Mouse (Mus musculus) heart, postnatal 4 days (tissue): ENCODE measurements around the gene Elf2. TPM values are rescaled to one million over a fixed set of nuclear protein-coding genes. Genes with fewer than 3 reads are reported as not detected.

Experiments used
- DNase-seq: peaks from one replicate; pipeline ENCODE4 v3.0.0; 2021
- total RNA-seq, 2 experiments: library from RNA; stranded (reverse); gene quantifications; 2 replicates each; pipeline ENCODE4 v1.2.3; 2021

Gene Elf2
- total RNA-seq, 2 experiments from 2014 or later: 89.9 to 99.9 TPM

DNA sequence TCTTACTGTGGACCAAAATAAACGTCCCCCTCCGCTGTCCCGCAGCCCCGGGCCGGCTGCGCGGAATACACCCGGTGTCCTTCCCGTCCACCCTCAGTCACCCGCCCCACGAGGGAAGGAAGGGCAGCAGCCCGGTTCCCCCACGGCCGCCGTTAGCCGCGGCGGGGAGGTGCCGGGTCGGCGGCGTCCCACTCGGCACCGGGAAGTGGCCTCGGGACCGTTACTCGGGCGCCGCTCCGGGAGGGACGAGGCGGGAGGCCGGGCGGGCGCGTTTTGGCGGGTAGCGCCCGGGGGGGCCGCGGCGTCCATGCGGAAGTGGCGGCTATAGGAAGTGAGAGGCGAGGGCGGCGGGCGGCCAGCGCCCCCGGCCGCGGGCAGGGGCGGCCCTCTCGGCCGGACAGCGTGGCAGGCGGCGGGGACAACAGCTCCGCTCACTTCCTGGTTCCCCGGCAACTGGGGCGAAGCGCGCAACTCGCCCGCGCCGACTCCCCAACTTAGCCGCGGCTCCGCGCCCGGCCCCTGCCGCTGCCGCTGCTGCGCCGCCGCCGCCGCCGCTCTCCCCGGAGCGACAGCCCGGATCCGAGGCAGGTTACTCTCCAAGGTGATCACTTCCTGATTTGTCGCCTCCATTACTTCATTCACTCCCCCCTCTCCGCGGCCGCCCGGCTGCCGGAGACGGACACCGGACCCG is 63.9 kb downstream of the Elf2 start:
- DNase-seq: peak; percentile 59

- peak; percentile 98 for DNase-seq
These were observed 64.5 kb downstream of the Elf2 start for GRCm38 (mm10) chr3:51275956-51276398.

- DNase-seq: no peak
These were observed 70.2 kb downstream of the Elf2 start for GRCm38 (mm10) chr3:51270069-51270817.

GRCm38 (mm10) chr3:51268434-51268833 is 72.0 kb downstream of the Elf2 start:
- peak; percentile 57 for DNase-seq

- no peak for DNase-seq
These were observed 77.5 kb downstream of the Elf2 start for GRCm38 (mm10) chr3:51262942-51263341.

DNA sequence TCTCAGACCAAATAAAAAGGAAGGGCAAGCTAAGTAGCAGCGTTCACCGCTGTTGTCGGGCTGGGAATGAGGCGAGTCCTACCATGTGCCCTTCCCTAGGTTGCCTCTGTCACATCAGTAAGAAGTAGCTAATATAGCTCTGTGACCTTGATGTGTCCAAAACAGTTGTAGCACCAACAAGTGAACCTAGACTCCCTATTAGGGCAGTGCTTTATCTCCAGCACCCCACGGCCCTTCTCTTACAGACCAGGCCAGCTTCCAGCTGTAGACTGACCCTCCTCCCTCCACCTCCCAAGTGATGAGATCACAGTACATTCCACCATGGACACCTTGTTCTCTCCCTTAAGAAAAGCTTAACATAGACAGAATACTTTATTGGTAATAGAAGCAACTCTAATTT is 82.4 kb downstream of the Elf2 start:
- no peak for DNase-seq

GRCm38 (mm10) chr3:51256450-51256849 is 84.0 kb downstream of the Elf2 start:
- no peak for DNase-seq

DNA sequence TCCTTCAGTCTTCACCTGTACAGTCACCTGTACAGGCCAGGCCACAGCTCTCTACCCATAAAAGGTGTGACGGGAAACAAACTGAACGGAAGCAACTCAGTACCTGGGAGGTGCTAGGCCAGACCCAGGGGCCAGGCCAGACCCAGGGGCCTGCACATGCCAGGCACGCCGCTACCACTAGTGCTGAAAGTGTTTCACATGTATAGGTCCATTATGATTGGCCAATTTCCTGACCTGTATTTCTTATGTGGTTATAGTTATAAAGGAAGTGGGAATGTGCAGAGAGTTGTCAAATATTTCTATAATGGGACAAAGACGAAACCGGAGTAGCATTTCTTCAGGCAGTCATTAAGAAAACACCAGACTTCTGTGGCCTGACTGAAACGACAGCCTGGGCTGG is 85.7 kb downstream of the Elf2 start:
- peak; percentile 4 for DNase-seq

DNA sequence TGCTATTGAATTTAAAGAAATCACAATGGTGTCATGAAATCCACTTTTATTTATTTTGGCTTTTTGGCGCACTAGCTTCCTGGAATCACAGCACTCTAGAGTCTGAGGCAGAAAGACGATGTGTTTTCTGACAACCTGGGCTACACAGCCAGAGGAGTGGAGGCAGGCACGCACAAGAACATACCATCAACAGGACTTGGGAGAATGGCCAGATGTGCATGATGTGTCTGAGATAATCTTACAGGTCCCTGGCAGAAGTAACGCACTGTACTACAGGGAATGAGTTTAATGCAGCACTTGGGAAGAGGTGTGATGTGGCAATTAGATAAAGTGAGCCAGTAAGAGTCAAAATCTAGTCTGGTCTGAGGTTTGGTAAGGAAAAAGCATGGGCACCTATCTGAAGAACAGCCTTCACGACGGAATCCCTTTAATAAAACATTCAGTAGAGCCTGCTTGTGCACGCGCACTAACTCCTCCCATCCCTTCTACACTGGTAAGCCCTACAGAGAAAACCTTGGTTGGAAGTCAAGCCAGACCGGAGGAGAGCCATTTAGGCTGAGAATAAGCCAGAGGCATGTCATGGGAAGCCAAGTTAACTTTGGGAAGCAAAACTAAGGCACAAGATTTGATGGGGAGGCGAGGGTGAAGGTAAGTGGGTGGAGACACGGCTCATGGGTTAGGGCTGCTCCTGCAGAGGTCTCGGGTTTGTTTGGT is 87.6 kb downstream of the Elf2 start:
- no peak for DNase-seq

DNA sequence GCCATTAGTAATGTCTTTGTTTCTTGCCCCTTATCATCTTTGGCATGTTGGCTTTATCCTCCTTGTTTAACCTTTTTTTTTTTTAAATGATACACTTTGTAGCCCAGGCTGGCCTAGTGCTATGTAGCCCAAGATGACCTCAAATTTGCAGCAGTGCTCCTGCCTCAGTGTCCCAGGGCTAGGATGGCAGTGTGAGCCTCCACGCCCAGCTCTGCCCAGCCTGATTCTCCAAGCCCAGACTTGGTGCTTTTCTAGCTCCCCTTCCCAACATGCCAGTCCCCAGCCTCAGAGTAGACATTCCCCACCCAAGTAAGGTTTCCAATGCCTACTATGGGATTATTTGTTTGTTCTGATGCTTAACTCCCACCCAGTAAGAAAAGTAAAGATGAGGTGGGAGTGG is 88.2 kb downstream of the Elf2 start:
- no peak for DNase-seq

DNA sequence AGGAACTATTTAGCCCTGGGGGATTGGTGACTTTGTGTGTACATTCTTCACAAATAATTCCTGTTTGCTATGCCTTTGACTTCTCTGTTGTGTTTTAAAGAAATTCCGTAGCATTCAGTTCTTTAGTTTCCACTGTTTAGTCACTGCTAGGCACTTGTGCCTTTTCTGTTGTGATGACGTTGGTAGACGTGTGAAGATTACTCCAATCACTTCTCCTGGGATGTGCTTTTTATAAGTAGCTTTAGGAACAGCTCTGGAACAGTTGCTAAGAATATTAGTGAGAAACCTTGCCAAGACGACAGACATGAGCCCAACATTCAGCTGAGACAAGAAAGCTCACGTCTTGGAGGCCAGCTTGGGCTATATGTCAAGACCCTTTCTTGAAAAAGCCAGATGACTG is 89.4 kb downstream of the Elf2 start:
- DNase-seq: no peak

- DNase-seq: no peak
These were observed 90.6 kb downstream of the Elf2 start for GRCm38 (mm10) chr3:51249866-51250265.

DNA sequence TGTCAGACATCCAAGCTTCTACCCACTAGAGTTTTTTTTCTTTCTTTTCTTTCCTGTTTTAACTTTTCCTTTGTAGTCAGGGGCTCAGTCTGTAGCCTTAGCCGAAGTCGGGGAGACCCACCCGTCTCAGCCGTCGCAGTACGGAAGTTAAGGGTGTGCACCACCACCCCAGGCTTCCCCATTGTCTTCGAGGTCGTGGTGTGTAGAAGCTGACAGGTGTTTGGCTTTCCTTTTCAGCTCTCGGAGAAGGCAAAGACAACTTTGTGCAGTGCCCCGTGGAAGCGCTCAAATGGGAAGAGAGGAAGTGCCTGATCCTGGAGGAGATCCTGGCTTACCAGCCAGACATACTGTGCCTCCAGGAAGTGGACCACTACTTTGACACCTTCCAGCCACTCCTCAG is 91.0 kb downstream of the Elf2 start:
- DNase-seq: no peak

DNA sequence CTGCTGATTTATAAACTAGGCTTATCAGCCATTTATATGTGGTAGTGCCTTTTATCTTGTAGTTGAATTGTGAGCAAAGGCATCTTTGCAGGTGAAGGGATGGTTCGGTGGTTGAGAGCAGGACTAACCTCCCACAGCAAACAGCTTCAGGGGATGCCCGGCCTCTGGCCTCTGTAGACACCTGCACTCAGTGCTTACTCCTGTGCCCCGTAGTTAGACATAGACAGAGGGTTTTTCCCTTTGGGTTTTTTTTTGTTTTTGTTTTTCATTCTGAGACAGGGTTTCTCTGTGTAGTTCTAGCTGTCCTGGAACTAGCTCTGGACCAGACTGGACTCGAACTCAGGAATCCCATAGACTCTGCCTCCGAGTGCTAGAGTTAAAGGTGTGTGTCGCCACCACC is 91.9 kb downstream of the Elf2 start:
- DNase-seq: no peak

- DNase-seq: peak; percentile 47
These were observed 92.8 kb downstream of the Elf2 start for GRCm38 (mm10) chr3:51247704-51248103.

DNA sequence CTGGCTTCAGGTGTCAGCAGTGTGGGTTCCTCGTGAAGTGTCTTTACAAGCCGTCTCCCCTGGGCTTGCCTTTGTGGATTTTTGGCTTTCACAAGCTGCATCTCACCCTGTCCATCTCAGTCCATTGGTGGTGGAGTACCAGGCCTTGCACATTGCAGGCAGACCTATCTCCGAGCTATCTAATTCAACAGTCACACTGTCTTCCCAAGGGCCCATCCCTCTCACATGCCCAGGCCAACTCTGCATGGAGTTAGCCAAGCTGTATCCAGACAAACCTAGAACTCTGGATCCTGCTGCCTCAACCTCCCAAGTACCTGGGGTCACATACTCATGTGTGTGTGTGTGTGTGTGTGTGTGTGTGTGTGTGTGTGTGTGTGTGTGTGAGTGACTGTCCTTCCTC is 100.9 kb downstream of the Elf2 start:
- no peak for DNase-seq

GRCm38 (mm10) chr3:51238515-51238914 is 101.9 kb downstream of the Elf2 start:
- no peak for DNase-seq

DNA sequence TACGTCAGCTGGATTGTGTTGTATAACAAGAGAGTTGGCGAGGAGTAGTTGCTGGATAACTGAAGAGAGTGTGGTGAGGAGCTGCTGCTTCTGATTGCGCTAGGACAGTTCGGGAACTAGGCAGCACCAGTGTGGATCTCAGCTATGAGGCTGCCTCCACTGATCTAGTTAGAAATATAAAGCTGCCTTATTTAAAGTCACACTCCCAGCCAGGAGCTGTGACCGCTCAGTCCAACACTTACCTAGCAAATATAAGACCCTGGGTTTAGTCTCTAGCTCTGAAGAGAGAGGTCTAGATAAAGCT is 105.8 kb downstream of the Elf2 start:
- no peak for DNase-seq

DNA sequence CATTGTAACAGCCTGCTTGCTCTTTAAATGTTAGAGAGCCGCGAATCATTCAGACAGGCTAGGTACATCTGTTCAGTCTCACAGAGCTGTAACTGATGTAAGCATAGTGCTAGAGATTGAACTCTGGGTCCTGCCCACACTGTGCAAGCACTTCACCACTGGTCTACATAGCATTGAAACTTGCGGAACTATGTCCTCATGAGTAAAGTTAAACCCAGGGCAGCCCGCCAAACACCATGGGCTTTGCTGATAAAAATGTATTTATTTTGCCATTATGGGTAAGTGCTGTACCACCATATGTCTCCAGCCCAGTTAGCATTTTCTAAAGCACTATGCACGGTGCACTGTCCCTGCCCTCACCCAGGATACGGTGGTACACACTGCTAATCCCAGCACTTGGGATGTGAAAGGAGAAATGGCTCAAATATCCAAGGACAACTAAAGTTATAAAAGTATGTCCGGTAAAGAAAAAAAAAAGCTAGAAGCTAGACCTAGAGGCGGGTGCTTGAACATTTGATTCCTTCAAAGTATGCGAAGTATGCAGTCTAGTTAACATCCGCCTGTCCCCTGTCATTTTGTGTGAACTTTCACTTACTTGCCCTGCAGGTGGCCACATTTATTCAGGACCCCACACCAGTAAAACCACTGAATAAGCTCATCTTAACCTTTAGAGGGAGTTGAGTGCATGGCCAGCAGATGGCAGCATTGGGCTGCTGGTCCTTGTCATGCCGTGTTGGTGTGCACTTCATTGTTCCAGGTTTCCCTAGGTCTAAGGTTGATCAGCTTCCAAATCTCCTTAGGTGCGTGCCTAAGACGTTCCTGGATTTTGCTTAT is 106.3 kb downstream of the Elf2 start:
- peak; percentile 92 for DNase-seq

- peak; percentile 73 for DNase-seq
These were observed 107.0 kb downstream of the Elf2 start for GRCm38 (mm10) chr3:51233474-51233873.

- no peak for DNase-seq
These were observed 108.1 kb downstream of the Elf2 start for GRCm38 (mm10) chr3:51232205-51232910.

- DNase-seq: no peak
These were observed 109.0 kb downstream of the Elf2 start for GRCm38 (mm10) chr3:51231499-51231898.
